Mouse (Mus musculus): ENCODE measurements around the gene Pde8b. TPM values are rescaled to one million over a fixed set of nuclear protein-coding genes. Genes with fewer than 3 reads are reported as not detected.

Pde8b gene
- total RNA-seq, 2 experiments from 2014 or later: 137 to 147 TPM

DNA sequence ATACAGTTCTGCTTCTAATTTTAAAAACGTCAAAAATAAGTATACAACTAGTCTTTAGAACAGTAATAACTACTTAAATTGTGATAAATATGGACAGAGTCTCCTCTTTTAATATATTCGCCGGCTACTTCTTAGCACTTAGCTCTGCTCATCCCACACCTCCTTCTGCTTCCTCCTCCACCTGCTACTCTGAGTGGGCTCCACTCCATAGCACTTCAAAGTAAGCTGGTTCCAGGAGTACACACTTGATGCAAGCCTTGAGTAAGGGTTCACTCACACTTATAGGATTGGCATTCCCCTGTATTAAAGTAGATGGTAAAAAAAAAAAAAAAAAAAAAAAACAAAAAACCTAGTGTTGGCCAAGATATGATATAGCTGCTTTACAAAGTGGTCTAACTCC is 89.9 kb downstream of the Pde8b start:
- DNase-seq (ENCODE audit: low spot score in 2 of 2): peak in 1 of 2 experiments; percentile 35

DNA sequence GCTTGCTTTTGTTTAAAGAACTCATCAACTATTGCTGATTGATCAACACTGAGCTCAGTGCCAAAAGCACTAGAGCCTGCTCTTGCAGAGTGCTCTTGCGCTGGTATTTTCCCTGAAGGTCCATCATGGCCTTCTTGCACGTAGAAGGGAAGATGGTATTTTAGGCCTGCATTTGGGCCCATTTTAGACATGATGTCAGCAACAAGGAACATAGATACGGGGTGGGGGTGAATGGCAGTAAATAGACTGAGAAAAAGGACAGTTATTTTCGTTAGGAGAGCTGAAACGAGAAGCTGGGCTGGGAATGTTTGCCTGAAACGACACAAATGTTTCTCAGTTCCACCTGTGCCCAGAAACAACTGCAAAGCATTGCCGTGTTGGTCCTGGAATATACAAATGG is 91.2 kb downstream of the Pde8b start:
- DNase-seq (ENCODE audit: low spot score in 2 of 2): no peak

- no peak for DNase-seq (ENCODE audit: low spot score in 2 of 2)
These were observed 105.4 kb downstream of the Pde8b start for GRCm38 (mm10) chr13:95144746-95145145.

DNA sequence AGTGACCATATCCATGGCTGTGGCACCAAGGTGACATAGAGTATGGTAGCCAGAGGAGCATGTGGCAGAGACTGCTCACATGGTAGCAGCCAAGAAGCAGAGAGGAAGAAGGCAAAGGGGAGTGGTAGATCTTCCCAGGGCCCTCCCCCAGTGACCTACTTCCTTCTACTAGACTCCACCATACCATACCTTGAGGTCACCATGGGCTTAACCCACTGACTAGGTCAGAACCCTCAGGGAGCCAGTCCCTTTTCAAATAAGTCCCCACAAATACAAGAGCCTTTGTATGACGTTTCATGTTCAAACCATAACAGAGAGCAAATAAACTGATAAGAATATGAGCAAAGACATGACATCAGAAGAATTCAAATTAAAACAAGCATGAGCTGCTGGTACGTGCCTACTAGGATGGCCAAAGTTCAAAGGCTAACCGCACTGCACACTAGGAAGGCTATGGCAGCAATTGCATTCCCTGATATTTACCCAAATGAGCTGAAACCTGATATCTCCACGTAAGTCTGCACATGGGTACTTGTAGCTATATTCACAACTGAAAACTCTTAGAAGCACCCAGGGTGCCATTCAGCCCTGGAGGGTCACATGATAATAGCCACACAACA is 109.6 kb downstream of the Pde8b start:
- no peak for DNase-seq (ENCODE audit: low spot score in 2 of 2)

DNA sequence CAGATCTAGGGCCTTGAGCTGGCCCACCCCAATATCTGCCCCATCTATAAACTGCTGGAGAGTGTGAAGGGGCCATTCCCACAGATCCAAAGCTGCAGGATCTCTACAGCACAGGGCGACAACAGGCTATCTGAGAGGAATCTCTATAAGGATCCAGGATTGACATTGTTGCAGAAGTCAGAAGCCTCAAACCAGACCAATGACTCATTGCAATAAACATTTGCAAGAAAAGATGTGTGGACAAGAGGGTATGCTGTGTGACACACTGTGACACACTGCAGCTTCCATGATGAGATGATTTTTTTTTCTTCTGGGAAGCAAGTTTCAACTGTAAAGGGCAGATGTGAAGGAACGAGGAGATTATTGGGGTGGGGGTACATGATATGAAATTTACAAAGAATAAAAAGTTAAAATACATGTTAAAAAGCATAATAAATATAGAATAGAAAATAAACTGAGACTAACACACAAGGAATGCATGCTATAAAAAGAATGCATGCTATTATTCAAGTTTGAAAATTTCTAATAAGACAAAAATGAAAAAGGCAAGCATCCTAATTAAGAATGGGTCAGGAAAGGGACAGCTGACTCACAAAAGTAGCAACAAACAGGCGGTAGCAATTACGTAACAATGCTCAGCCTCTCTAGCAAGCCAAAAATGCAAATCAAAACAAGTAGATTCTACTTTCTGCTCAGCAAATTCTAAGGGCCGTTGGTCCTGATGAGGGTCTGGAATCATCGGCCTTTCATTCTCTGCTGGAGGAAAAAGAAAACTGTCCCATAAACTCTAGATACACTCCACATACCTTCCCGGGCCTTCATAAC is 114.6 kb downstream of the Pde8b start:
- no peak for DNase-seq (ENCODE audit: low spot score in 2 of 2)

- no peak for DNase-seq (ENCODE audit: low spot score in 2 of 2)
These were observed 118.3 kb downstream of the Pde8b start for GRCm38 (mm10) chr13:95131848-95132247.

GRCm38 (mm10) chr13:95131041-95131440 is 119.1 kb downstream of the Pde8b start:
- no peak for DNase-seq (ENCODE audit: low spot score in 2 of 2)

- no peak for DNase-seq (ENCODE audit: low spot score in 2 of 2)
These were observed 122.8 kb downstream of the Pde8b start for GRCm38 (mm10) chr13:95127288-95127687.

GRCm38 (mm10) chr13:95126801-95127200 is 123.3 kb downstream of the Pde8b start:
- DNase-seq (ENCODE audit: low spot score in 2 of 2): peak; percentile 43 to 59

DNA sequence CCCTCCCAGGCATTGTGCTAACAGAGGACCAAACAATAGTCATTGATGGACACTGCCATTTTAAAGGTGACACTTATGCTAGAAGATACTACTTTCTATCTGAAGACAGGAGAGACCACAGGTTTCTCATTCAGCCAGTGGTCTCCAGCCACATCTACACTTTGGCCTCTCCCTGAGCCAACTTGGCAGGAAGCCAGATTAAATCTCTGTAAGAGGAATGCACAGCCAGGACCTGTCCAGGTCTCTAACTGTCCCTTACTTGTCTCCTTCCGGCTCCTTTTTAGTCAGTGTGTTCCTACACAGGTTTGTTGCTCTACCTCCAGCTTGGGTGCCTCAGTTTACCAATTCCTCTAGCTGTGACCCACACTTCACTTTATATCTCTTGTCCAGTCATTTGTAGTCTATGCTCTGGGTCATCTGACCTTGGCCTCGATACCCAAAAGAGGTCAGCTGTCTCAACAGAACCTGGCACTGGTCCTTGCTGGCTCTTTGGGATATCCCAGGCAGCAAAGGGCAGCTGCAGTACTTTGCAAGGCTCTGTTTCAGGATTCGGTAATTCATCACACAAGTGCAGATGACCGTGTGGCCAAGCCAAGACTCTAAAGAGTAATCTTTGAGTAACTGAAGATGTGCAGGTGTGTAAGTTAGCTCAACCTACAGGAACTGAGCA is 124.5 kb downstream of the Pde8b start:
- DNase-seq (ENCODE audit: low spot score in 2 of 2): no peak

GRCm38 (mm10) chr13:95120570-95120969 is 129.6 kb downstream of the Pde8b start:
- DNase-seq (ENCODE audit: low spot score in 2 of 2): no peak

DNA sequence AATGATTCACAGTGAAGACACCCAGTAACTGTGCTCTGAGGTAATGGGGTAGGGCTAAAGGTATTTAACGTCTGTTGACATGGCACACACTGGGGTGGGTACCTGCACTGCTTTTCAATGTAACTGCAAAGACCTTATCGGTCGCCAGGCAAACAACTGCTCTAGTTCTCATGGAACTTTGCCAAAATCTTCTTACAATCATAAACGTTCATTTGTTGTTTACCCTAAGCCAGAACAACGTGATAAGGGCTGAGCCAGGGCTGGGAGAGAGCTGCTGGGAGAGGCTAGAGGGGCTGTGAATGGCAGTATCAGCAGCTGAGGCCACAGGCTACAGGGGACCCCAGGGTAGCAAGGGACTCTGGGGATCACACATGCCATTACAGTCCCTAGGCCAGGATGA is 136.4 kb downstream of the Pde8b start:
- DNase-seq (ENCODE audit: low spot score in 2 of 2): no peak

- DNase-seq (ENCODE audit: low spot score in 2 of 2): no peak
These were observed 140.6 kb downstream of the Pde8b start for GRCm38 (mm10) chr13:95109555-95109954.

- DNase-seq (ENCODE audit: low spot score in 2 of 2): no peak
These were observed 142.1 kb downstream of the Pde8b start for GRCm38 (mm10) chr13:95108035-95108434.

GRCm38 (mm10) chr13:95104865-95105264 is 145.3 kb downstream of the Pde8b start:
- DNase-seq (ENCODE audit: low spot score in 2 of 2): no peak

DNA sequence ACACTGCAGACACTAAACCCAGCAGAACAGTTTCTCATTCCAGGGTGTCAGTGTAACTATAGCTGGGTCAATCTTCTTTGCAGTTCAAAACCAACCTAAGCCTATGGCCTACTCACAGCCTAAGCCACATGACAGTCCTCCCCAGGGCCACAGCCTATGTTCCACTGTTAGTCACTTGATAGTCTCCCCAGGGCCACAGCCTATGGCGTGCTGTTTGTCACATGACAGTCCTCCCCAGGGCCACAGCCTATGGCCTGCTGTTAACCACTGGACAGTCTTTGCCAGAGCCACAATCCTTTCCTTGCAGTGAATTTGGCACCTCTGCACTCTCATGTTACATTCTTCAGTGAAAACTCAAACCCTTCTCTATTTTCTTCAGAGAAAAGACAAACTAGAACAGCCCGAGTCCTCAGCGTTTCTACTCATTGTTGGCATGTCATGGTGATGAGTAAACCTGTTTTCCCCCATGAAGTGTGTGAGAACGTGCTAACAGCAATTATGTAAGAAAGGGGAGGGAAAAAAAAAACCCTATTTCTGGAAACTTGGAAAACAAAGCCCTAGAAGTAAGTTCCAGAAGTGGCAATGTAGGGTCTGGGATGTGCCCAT is 147.0 kb downstream of the Pde8b start:
- no peak for DNase-seq (ENCODE audit: low spot score in 2 of 2)

- DNase-seq (ENCODE audit: low spot score in 2 of 2): no peak
These were observed 148.8 kb downstream of the Pde8b start for GRCm38 (mm10) chr13:95101315-95101714.

- no peak for DNase-seq (ENCODE audit: low spot score in 2 of 2)
These were observed 151.0 kb downstream of the Pde8b start for GRCm38 (mm10) chr13:95098931-95099720.

DNA sequence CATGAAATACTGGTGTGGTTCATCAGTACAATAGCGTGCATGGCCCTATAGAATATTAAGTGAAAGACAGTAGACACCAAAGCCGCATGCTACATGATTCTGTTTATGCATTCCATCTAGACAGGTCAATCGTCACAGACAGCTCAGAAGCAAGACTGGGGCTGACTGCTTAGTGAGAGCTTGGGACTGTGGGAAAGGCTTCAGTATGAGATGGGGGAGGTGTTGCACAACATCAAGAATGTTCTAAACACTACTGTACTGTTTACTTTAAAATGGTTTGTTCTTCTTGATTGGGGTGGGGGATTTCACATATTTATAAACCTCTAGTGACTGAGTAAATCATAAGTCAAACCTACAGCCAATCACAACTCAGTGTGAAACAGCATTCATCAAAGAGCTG is 153.5 kb downstream of the Pde8b start:
- no peak for DNase-seq (ENCODE audit: low spot score in 2 of 2)

DNA sequence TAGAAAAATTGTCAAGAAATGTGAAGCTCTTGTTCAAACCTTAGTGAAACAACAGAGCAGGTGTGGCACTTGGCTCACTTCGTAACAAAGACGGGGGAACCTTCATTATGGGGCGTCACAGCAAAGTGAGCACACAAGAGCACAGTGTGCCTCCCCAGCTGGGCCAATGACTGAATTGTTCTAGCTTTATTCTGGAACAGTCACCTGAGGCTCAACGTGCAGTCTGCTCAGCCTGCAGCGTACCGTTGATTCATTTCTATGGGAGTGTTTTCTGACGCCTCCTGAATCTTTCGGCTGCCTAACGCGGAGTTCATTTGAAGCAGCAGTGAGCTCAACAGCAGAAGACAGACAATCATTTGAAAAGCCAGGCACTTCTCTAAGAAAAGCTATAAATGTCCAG is 154.3 kb downstream of the Pde8b start:
- peak in 1 of 2 experiments; percentile 49 for DNase-seq (ENCODE audit: low spot score in 2 of 2)
